In genomic region chr10:56106333-56106995, GRCm38 (mm10) we compare ENCODE assay signal across 8 mouse cellular contexts. TPM values are rescaled to one million over a fixed set of nuclear protein-coding genes. Genes with fewer than 3 reads are reported as not detected.
DNase-seq lines count a peak whose midpoint lies in the region; ATAC-seq lines count a peak whose summit lies in the region.

Gene Msl3l2, plus strand, starts transcription at chr10:56106917.

- H3K4me3 ChIP-seq in megakaryocyte, embryonic 14.5 days (replicated peaks) = peak within 1 kb of the TSS; percentile 89

- no peaks in the 10 kb centered on the region for H3K27me3 ChIP-seq in megakaryocyte, embryonic 14.5 days (replicated peaks)

- DNase-seq in adrenal gland, adult 2 months = peak; percentile 93
- DNase-seq in embryo, embryonic 10.5 days (ENCODE audit: low spot score) = peak; percentile 91
- peak; percentile 73 for DNase-seq in gastrocnemius, postnatal 25 days
- DNase-seq in left cerebral cortex, adult 9 months (ENCODE audit: low spot score in 2 of 2) = peak; percentile 84 to 96
- peak; percentile 92 for DNase-seq in right cerebral cortex, postnatal 10 days (ENCODE audit: low spot score in 2 of 2)
- DNase-seq in urinary bladder, postnatal 14 days (ENCODE audit: low spot score) = peak; percentile 89

- no peaks in the 10 kb centered on the region for H3K9me3 ChIP-seq in megakaryocyte, embryonic 14.5 days

- peak; percentile 97 for ATAC-seq in inflammation-experienced regulatory T-cells, adult 6 months

- no peaks in the 10 kb centered on the region for H3K4me1 ChIP-seq in megakaryocyte, embryonic 14.5 days

- no peaks in the 10 kb centered on the region for H3K36me3 ChIP-seq in megakaryocyte, embryonic 14.5 days (replicated peaks; ENCODE audit: low read length)

RNA-seq across cellular contexts. Expression of gene Msl3l2, which starts in this region (rescaled TPM):
- 10 to 100 TPM in 1 of 2 experiments, 1 to 10 TPM in 1; 4.6 to 10.6 TPM for total RNA-seq in adrenal gland, adult 2 months (2021)
- polyA plus RNA-seq in adrenal gland, adult 2 months (2012; rRNA removed) = 8.9 and 11.1 TPM in 2 replicates
- total RNA-seq in gastrocnemius, postnatal 25 days (2021) = 1 to 10 TPM in 1 of 2 experiments, under 1 TPM in 1; 0.90 to 1.2 TPM
- 1 to 10 TPM; 1.1 to 2.4 (median 1.9) TPM for polyA plus RNA-seq in inflammation-experienced regulatory T-cells, adult 6 months (2017; shearing (Covaris generic))
- polyA plus RNA-seq in megakaryocyte, embryonic 14.5 days (2012; ENCODE audit: insufficient read depth, low replicate concordance) = 8.1 and 9.7 TPM in 2 replicates

Comparison
In these comparisons a context has a peak if more than half of its experiments do, and no peak if none do; other contexts are left out.
1. Peak in every context shown above with its lines: DNase-seq, ATAC-seq and H3K4me3 ChIP-seq.